Mouse (Mus musculus) naive thymus-derived CD4-positive, alpha-beta T cell, adult 2 months (primary cell): ENCODE measurements at regions not wholly inside any gene's neighbourhood (a gene's known extent, or its start where the extent isn't known, plus 50 kb on each side); places are given as distances from the start of the nearest gene placed in this dataset.

ENCODE experiments used
- DNase-seq: peaks from one replicate; pipeline ENCODE4 v3.0.0-alpha.2; 2011; ENCODE audit warnings: low read depth

DNA sequence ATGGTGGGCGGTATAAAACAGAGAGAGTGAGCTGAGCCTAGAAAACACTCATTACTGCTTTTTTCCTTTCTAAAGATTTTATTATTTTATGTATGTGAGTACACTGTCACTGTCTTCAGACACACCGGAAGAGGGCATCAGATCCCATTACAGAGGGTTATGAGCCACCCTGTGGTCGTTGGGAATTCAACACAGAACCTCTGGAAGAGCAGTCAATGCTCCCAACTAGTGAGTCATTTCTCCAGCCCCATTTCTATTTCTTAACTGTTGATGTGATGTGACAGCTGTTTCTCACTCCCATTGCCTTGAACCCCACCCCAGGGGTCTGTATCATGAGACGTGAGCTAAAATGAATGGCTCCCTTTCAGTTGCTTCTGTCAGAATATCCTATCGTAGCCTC, 82.6 kb upstream of the Haao start:
- no peak for DNase-seq

DNA sequence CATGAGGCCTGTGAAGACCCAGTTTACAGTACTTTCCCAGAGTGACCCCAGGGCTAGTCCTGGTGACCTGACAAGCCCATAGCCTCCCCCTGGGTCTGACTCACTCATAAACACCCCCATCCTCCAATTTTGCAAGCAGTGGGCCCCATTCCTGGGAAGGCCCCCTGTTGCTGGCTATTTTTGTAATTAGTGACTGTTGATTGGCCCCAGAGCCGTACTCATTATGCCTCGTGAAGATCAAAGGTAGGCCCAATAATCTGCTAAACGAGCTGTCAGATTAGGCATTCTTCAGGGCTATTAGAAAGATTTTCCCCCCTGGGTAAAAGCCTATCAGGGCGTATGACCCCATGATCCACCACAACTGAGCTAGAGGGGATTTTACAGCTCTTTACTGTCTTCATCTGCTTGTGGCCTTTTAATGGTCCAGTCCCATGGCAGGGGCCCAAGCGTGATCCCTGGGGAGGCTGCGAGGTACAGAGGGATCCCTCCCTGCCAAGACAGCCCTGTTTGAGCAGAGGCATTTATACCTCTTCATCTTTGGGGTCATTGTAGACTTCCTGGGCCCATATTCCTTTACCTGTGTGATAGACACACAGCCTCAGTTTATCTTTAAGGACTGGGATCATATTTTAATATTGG, 80.1 kb upstream of the Haao start:
- no peak for DNase-seq

- no peak for DNase-seq
These were observed 76.6 kb upstream of the Haao start for GRCm38 (mm10) chr17:83924259-83924922.

DNA sequence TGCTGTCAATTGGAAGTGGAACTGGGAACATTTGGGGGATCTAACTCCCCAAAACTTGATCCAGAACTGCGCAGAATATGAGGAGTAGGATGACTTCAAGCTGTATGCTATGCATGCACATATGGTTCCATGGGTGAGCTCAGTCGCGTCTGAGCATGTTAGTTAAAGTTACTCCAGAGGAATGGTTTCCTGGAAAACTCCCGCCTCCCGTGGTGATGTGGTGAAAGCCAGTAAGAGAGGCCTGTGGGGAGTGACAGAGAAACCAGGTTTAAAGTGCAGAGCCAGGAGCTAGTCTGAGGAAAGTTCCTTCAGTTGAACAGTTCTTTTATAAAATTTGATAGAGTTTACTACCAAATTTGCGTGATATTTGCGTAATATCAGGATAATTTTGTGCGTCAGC, 73.1 kb upstream of the Haao start:
- no peak for DNase-seq

GRCm38 (mm10) chr17:83920225-83920624, 72.5 kb upstream of the Haao start:
- no peak for DNase-seq

DNA sequence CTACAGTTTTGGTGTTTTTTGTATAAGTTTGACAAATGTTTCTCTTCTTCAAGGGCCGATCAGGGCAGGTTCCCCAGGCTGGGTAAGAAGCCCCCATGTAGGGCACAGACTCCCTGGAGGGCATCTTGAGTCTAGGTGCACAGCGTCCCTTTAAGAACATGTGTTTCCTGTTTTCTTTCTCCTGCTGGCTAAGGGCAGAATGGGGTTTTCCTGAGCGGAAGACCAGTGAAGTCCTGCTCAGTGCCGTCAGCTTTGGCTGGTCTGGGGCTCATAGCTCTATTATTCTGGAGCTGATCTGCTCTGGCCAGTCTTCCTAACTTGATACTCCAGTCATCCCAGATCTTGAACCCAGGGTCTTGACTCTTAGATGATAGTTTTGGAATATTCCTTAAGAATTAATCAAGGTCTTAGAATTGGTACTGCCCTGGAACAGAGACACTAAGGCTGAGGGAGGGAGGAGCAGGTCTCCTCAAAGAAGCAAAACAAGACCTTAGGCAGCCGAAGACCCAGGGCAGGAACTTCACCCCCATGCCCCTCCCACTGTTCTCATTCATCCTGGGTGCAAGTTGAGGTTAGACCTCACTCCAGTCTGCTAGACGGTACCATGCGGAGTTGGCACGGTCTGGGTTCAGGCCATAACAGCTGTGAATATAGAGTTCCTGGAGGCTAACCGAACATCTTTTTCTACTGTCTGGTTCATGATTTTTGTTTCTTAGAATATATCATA, 70.8 kb upstream of the Haao start:
- peak; percentile 63 for DNase-seq

- DNase-seq = peak; percentile 42
These were observed 70.0 kb upstream of the Haao start for GRCm38 (mm10) chr17:83917781-83918180.

DNA sequence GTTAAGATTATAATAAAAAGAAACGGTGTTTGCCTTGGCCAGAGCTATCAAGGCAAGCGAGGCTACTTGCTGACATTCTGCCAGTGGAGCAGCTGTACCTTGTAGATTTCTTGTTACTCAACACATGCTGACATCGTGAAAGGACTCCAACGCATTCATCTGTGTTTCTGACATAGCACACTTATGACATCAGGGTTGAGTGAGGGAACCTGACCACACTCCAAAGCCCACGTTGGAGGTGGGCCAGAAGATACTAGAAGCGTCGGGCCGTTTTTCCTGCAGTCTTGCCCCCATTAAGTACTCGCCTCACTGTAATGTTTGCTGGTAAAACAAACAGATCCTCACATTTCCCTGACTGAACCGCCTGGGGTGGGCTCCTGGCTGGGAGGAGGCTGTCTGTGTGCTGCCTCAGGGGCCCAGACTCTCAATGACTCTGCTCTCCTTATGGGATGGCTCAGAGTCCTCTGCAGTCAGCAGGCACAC, 69.0 kb upstream of the Haao start:
- DNase-seq = no peak

- no peak for DNase-seq
These were observed 67.3 kb upstream of the Haao start for GRCm38 (mm10) chr17:83915034-83915433.

GRCm38 (mm10) chr17:83914603-83915002, 66.8 kb upstream of the Haao start:
- no peak for DNase-seq

GRCm38 (mm10) chr17:83913711-83914415, 66.1 kb upstream of the Haao start:
- no peak for DNase-seq

DNA sequence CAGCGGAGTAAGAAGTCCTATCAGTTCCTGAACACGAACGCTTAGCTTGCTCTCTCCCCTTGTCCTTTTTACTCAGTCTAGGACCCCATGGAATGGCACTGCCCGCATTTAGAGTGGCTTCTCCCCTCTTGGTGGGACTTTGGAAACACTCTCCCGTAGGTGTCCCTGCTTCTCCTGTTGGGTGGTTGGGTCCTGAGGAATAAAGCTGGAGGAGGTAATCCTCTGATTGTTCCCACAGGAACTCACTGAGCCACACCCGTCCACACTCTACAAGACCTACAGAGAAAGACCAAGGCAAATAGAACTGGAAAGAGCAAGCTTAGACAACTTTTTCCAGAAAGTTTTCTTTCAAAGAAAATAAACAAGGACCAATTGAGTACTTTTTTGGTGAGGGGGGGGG, 64.7 kb upstream of the Haao start:
- DNase-seq = no peak

- DNase-seq = peak; percentile 28
These were observed 61.0 kb upstream of the Haao start for GRCm38 (mm10) chr17:83908811-83909210.

- no peak for DNase-seq
These were observed 59.8 kb upstream of the Haao start for GRCm38 (mm10) chr17:83907538-83907937.

GRCm38 (mm10) chr17:83906751-83907537, 59.2 kb upstream of the Haao start:
- peak; percentile 68 for DNase-seq

DNA sequence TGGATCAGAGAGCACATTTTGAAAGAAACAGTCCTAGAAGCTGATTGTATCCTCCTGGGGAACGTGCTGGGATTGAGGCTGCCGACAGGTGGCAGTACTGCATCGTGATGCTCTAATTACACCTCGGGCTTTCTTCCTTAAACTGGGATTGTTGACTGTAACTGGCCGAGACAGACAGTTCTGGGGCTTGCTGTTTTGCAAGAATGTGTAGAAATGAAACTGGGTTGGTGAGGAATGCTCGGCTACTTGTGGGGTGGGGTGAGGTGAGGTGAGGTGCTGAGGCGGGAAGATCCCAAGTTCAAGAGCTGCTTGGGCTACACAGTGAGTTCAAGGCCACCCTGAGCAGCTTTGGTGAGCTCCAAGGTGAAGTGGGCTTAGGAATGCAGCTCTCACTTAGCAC, 55.7 kb upstream of the Haao start:
- peak; percentile 85 for DNase-seq

DNA sequence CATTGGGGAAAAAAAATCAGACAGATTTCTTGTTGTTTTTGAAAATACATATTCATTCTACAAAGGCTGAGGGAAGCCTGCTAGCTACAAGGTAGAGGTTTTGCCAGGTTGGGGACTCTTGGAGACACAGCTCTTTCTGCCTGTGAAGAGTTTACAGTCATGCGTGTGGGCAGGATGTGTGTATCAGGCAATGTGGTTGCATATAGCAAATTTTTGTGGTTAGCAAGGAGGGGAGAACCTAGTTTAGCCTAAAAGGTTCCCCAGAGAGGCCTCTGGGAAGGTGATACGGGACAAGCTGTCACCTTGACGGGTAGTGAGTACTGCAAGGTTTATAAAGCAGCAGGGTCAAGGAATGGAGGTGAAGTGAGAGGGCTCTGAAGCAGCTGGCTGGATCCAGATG, 54.8 kb upstream of the Haao start:
- peak; percentile 69 for DNase-seq

DNA sequence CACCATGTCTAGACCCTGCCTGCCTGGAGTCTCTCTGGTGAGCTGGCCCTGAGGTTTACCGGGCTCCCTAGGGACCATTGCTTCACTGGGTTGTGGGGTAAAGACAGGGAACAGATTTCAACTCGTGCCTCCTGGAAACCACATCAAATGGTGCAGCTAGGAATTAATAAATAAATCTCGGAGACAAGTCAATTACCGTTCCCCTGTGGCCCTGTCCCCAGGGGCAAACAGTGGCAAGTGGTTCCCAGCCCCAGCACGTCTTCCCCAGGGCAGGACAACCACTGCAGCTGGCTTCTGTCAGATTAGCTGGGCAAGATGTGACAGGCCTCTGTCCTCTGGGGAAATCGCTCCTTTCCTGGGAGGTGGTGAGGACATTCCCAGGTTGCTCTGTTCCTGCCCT, 54.3 kb upstream of the Haao start:
- no peak for DNase-seq

- no peak for DNase-seq
These were observed 51.9 kb upstream of the Haao start for GRCm38 (mm10) chr17:83899588-83900152.

DNA sequence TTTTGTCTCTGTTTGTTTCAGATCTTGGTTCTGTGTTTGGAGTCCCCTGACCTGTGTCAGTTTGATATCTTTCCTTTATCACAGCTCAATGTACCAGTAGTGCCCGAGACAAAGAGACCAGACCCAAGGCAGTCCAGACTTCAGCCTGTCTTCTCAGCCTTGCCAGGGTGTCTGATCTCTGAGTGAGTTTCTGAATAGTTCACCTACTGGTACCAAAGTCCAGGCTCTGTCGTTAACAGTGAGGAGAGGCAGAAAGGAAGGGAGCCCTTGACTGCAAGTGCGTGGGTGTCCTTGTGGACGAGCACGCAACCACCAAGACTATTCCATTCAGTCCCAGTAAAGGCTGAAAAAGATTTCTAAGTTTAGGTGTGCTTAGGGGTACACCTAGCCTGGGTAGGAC, 50.8 kb upstream of the Haao start:
- no peak for DNase-seq
